Mouse (Mus musculus) Patski (cell line): ENCODE results near the gene Sirt5. TPM values are rescaled to one million over a fixed set of nuclear protein-coding genes. Genes with fewer than 3 reads are reported as not detected.

Experiments
- ATAC-seq: fragments of 100-300 bp; one replicate; pipeline ENCODE4 v1.8.0; 2021
- CTCF ChIA-PET: fragments of 350-600 bp; sonication (Branson Sonifier 250); formaldehyde crosslinking; loops from one replicate; lab custom pipeline; 2022; ENCODE audit warnings: inconsistent platforms; lab: Charles Lee
- POLR2A ChIA-PET: fragments of 350-600 bp; sonication (Branson Sonifier 250); formaldehyde crosslinking; loops from one replicate; lab custom pipeline; 2022; ENCODE audit warnings: antibody characterized with exemption, inconsistent platforms; lab: Charles Lee
- DNase-seq: peaks from one replicate; pipeline ENCODE4 v3.0.0-alpha.2; 2011; ENCODE audit warnings: low read depth, low spot score
- H3K27me3 ChIP-seq: fragments of 371-371 bp; one replicate; pipeline ENCODE4 v1.5.1; 2021
- CTCF ChIP-seq: fragments of 100-300 bp; IDR thresholded peaks from one replicate; pipeline ENCODE4 v1.5.1; 2021
- in situ Hi-C: fragments of 300-500 bp; cut with MboI; formaldehyde crosslinking; loops from 3 replicates; pipeline ENCODE4 v1.11.1; 2018; ENCODE audit warnings: low pct_unique_long_range_greater_than_20kb, mixed read lengths
- polyA plus RNA-seq: library from polyadenylated mRNA; unstranded; gene quantifications from one replicate; pipeline ENCODE4 v1.2.3, GENCODE M21; 2021

Gene Sirt5
- polyA plus RNA-seq, 1 experiment from 2014 or later: 24.8 TPM

DNA sequence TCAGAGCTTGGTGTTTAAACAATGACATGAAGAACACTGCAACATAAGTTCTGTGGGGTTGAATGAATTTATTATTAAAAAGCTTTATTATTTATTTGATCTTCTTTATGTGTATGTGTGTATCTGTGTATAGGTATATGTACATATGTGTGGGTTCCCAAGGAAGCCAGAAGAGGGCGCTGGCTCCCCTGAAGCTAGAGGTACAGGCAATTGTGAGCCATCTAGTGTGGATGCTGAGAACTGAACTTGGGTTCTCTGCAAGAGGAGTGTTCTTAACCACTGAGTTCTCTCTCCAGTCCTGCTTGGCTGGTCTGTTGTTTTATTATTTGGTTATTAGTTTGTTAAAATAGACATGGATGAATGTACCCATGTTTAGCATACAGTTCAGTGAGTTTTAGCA lies 7.6 kb downstream of the Sirt5 start:
- ChIA-PET CTCF (no interaction called here), POLR2A (interaction anchor here (0.6 kb wide), 1 partner anchor 25 kb away, joined by 4 read pairs; the partner anchor contains the start of gene Nol7)
- H3K27me3 ChIP-seq: no peaks in the 10 kb centered on the region
- TF ChIP-seq CTCF: no peak
- ATAC-seq (no peak), DNase-seq (no peak)
- in situ Hi-C loops: no loop called here

DNA sequence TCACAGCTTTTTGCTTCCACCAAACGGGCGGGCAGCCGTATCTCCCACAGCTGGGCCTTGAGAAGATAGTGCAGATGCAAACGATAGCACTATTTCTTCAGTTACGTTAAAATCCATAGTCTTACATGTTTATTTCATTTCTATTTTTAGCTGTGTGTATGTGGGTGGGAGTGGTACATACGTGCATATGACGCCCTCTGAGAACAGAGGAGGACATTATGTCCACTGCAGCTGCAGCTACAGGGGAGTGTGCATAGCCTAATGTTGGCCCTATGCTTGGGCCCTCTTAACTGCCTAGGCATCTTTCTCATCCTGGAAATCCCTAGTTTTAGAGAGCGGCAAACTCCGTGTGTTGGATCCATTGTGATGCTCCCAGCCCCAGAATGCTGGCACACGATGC lies 8.9 kb downstream of the Sirt5 start:
- DNase-seq (no peak), ATAC-seq (no peak)
- TF ChIP-seq CTCF: no peak
- CTCF ChIA-PET: interaction anchor here (1.2 kb wide), 1 partner anchor 9 kb away, joined by 4 read pairs; the partner anchor contains the start of gene Sirt5
- H3K27me3 ChIP-seq: no peaks in the 10 kb centered on the region
- in situ Hi-C loops: no loop called here
- POLR2A ChIA-PET: interaction anchor here (1.0 kb wide), 1 partner anchor 24 kb away, joined by 3 read pairs; the partner anchor contains the start of gene Nol7

DNA sequence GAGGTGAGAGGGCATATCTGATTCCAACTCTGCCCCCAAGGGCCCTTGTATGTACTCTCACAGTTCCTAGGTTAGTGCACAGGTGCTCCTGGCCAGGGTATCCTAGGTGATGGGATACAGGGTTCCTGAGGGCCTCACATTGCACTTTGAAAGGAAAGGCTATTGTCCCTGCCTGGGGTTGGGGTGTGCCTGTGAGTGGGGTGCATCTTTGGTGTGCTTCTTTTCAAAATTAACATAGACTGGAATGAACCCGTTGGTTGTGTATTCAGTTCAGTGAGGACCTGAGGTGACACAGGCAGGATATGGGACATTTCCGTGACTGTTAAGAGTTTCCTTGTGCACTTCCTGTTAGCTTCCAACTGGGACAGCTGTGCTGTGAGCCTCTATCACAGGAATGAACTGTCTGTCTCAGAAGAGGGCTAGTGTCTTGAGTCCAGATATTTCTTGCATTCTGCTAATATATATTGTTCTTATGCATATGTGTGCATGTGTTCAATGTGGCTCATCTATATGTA lies 9.7 kb downstream of the Sirt5 start:
- ATAC-seq: no peak

GRCm38 (mm10) chr13:43379989-43380388 lies 14.7 kb downstream of the Sirt5 start:
- DNase-seq (no peak), ATAC-seq (no peak)
- ChIA-PET CTCF (interaction anchor here (1.2 kb wide), 1 partner anchor 15 kb away, joined by 4 read pairs; no protein-coding TSS in a partner anchor), POLR2A (no interaction called here)
- no peak for TF ChIP-seq CTCF
- in situ Hi-C loops: no loop called here
- no peaks in the 10 kb centered on the region for H3K27me3 ChIP-seq

More for the DNA sequence above, 9.7 kb downstream of the Sirt5 start:
- ChIA-PET CTCF (no interaction called here), POLR2A (interaction anchor here (1.0 kb wide), 1 partner anchor 23 kb away, joined by 3 read pairs; the partner anchor contains the start of gene Nol7)
- TF ChIP-seq CTCF: no peak
- in situ Hi-C loops: no loop called here
- no peak for DNase-seq
- no peaks in the 10 kb centered on the region for H3K27me3 ChIP-seq

GRCm38 (mm10) chr13:43385321-43385720 lies 20.0 kb downstream of the Sirt5 start:
- no peak for TF ChIP-seq CTCF
- DNase-seq (no peak), ATAC-seq (no peak)
- in situ Hi-C loops: no loop called here
- H3K27me3 ChIP-seq: no peaks in the 10 kb centered on the region
- CTCF ChIA-PET: no interaction called here
- POLR2A ChIA-PET: no interaction called here

GRCm38 (mm10) chr13:43397700-43398296 lies 32.5 kb downstream of the Sirt5 start:
- no peak for TF ChIP-seq CTCF
- H3K27me3 ChIP-seq: no peaks in the 10 kb centered on the region
- ChIA-PET CTCF (interaction anchor here (0.8 kb wide), 1 partner anchor 158 kb away, joined by 3 read pairs; no protein-coding TSS in a partner anchor), POLR2A (interaction anchor here (0.6 to 1.4 kb wide), 4 partner anchors 23 to 227 kb away, joined by 3 to 4 read pairs (median 4); partner anchors contain the start of gene Tbc1d7)
- ATAC-seq (no peak), DNase-seq (no peak)
- in situ Hi-C loops: no loop called here

DNA sequence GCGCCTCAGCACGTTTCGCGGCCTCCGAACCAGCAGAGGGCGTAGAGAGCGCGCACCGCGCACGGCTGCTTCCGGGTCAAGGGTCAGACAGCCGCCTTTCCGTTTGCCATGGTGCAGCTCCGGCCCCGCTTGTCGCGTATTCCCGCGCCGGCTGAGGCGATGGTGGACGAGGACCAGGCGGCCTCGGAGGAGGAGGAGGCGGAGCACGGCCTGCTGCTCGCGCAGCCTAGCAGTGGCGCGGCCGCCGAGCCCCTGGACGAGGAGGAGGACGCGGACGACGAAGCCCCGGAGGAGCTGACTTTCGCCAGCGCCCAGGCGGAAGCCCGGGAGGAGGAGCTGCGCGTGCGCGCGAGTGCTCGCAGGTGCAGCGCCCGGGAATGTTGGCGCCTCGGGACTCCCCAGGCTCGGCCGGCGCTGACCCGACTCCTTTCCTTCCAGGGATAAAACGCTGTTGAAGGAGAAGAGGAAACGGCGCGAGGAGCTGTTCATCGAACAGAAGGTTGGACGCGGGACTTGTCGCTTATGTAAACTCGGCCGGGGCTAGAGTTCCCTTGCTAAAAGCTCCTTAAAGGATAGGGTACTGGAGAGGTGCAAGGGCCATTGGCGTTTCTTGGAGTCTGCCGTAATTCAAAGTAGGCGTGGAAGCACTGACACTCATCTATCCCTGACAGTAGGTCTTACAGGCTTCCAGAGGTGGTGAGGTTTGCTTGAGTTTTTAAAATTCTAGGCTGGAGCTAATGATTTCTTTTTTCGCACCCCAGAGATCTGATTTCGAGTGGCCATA lies 33.2 kb downstream of the Sirt5 start, which contains the start of gene Nol7:
Nol7 (plus strand) TSS at position 94 of the 784 bp plus-strand sequence.
- H3K27me3 ChIP-seq: no peaks in the 10 kb centered on the region
- ChIA-PET CTCF (interaction anchor here (0.8 to 1.2 kb wide), 7 partner anchors 10 to 159 kb away, joined by 3 to 4 read pairs (median 3); partner anchors contain the start of gene Sirt5), POLR2A (interaction anchor here (0.6 to 1.4 kb wide), 7 partner anchors 24 to 228 kb away, joined by 3 to 4 read pairs (median 3); partner anchors contain the start of gene Tbc1d7)
- ATAC-seq: peak; percentile 76
- peak; percentile 97 for TF ChIP-seq CTCF
- peak; percentile 56 for DNase-seq
- in situ Hi-C loops: no loop called here

GRCm38 (mm10) chr13:43399576-43399975 lies 34.3 kb downstream of the Sirt5 start:
- DNase-seq (no peak), ATAC-seq (no peak)
- TF ChIP-seq CTCF: no peak
- no peaks in the 10 kb centered on the region for H3K27me3 ChIP-seq
- ChIA-PET POLR2A (no interaction called here), CTCF (interaction anchor here (1.0 to 1.2 kb wide), 3 partner anchors 34 to 80 kb away, joined by 3 read pairs; partner anchors contain the start of gene Sirt5)
- in situ Hi-C loops: no loop called here

GRCm38 (mm10) chr13:43412311-43412710 lies 47.0 kb downstream of the Sirt5 start:
- DNase-seq (peak; percentile 9), ATAC-seq (no peak)
- ChIA-PET CTCF (no interaction called here), POLR2A (no interaction called here)
- H3K27me3 ChIP-seq: no peaks in the 10 kb centered on the region
- TF ChIP-seq CTCF: no peak
- in situ Hi-C loops: no loop called here

DNA sequence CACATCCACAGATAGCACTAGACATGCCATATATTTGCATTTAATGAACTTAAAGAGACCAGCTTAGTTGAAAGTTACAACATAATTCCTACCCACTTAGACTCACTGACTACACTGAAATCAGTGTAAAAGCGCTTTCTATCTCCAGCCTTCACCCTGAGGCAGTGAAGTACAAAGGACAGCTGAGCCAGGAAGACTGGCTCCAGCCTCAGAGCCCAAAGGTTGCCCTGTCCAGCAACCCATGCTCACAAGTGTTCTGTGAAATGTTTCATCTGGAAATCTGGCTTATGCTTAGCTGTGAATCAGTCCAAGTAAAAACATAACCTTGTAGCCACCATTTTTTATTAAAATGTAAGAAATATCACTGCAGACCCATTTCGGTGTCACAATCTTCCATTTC lies 48.3 kb downstream of the Sirt5 start:
- DNase-seq (no peak), ATAC-seq (no peak)
- ChIA-PET CTCF (interaction anchor here (1.1 kb wide), 1 partner anchor 217 kb away, joined by 4 read pairs; no protein-coding TSS in a partner anchor), POLR2A (no interaction called here)
- H3K27me3 ChIP-seq: no peaks in the 10 kb centered on the region
- in situ Hi-C loops: no loop called here
- no peak for TF ChIP-seq CTCF
